Mouse (Mus musculus): ENCODE results near the gene Nfib. TPM values are rescaled to one million over a fixed set of nuclear protein-coding genes. Genes with fewer than 3 reads are reported as not detected.

The Nfib gene
- polyA plus RNA-seq, 1 experiment, result 44.5 TPM

DNA sequence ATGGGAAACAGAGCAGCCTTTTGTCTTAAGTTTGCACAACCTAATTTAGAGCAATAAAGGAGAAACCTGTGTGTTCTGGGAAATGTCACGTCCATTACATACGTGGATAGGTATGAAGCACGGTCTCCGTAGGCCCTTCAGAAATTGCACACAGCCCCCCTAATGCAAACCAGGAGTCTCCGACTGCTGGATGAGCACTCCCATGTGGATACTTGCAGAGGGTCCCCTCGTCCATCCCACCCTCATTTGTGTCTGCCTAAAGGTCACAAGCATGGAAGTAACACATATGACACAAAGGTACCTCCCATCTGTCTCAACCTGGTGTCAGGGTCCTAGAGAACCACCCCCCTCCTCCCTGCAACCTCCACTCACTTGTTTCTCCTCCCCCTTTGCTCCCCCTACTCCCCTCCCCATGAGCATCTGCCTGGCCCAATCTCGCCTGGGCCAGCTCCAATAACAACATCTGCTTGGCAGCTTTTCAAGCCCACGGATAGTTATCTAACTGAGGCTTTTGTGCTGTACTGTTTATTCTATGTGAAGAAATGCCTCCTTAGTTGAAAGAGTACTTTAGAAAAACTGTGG is 241.4 kb downstream of the Nfib start:
- Histone ChIP-seq H3K27ac (replicated peaks; ENCODE audit: low read depth, low read length) (no peak overlapping the region), H3K4me3 (ENCODE audit: insufficient read depth, low read depth, low read length) (no peak overlapping the region), H3K4me1 (ENCODE audit: control insufficient read depth, insufficient read depth, insufficient read length, low read length) (peaks cover 38% of the 10 kb centered on the region)

DNA sequence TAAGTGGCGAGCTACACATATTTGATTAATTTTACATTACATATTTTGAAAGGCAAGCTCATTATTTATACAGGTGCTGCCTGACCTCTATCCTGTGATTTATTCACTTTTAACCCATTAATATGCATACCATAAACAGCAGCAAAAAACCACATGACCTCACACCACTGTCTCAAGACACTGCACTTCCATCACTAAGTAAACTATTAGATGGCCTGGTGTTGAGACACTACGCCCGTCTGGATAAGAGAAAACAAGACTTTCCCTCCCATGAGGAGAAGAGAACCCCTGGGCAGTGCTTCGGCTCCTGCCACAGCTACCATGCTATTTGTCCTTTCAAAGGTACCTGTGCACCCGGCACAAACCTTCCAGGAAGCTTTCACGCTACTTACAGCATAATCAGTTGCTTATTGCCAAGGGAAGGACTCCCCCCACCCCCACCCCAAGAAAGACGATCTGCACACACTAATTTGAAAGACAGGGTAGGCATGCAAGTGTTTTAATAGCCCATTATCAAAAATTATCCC is 242.3 kb downstream of the Nfib start:
- no peak overlapping the region for H3K4me3 ChIP-seq (ENCODE audit: insufficient read depth, low read depth, low read length)
- no peak overlapping the region for H3K27ac ChIP-seq (replicated peaks; ENCODE audit: low read depth, low read length)
- H3K4me1 ChIP-seq (ENCODE audit: control insufficient read depth, insufficient read depth, insufficient read length, low read length), result peaks cover 37% of the 10 kb centered on the region

- Histone ChIP-seq H3K4me3 (ENCODE audit: insufficient read depth, low read depth, low read length) (no peak overlapping the region), H3K27ac (replicated peaks; ENCODE audit: low read depth, low read length) (no peak overlapping the region), H3K4me1 (ENCODE audit: control insufficient read depth, insufficient read depth, insufficient read length, low read length) (peaks cover 38% of the 10 kb centered on the region)
Measured at GRCm38 (mm10) chr4:82461676-82462075, 243.9 kb downstream of the Nfib start.

DNA sequence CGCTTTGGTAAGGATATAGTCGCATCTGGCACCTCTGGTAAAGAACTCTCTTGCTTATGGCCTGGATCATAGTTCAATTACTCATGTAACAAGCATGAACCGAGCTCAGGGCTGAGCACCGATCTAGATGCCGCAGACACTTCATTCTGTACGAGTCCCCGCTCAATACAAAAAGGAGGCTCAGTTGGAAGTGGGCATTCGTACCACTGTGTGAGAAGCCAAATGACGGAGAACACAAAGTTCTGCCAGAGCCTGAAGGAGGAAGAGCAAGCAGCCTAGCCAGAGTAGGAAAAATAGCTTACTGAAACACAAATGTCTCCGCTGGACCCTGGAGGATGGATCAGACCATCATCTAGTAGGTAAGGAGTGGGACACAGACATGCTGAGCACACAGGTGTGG is 246.7 kb downstream of the Nfib start:
- Histone ChIP-seq H3K4me3 (ENCODE audit: insufficient read depth, low read depth, low read length) (no peak overlapping the region), H3K4me1 (ENCODE audit: control insufficient read depth, insufficient read depth, insufficient read length, low read length) (peaks cover 37% of the 10 kb centered on the region), H3K27ac (replicated peaks; ENCODE audit: low read depth, low read length) (no peak overlapping the region)

DNA sequence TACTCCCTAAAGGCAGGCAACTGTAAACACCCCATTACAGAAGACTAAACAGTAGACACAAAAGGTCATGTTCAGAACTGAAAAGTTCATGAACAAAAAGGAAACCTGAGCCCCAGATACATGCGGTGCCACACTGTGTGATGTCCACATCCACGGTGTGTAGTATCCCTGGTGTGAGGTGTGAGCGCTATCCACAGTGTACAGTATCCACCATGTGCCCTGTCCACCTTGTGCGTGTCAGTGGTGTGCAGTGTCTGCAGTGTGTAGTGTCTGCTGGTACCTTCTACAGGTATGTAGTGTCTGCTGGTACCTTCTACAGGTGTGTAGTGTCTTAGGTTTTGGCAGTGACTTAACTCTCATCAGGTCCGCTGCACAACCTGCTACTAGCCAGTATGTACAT is 248.6 kb downstream of the Nfib start:
- no peak overlapping the region for H3K4me3 ChIP-seq (ENCODE audit: insufficient read depth, low read depth, low read length)
- H3K4me1 ChIP-seq (ENCODE audit: control insufficient read depth, insufficient read depth, insufficient read length, low read length), result peaks cover 43% of the 10 kb centered on the region
- H3K27ac ChIP-seq (replicated peaks; ENCODE audit: low read depth, low read length), result peak overlapping the region; percentile 56

DNA sequence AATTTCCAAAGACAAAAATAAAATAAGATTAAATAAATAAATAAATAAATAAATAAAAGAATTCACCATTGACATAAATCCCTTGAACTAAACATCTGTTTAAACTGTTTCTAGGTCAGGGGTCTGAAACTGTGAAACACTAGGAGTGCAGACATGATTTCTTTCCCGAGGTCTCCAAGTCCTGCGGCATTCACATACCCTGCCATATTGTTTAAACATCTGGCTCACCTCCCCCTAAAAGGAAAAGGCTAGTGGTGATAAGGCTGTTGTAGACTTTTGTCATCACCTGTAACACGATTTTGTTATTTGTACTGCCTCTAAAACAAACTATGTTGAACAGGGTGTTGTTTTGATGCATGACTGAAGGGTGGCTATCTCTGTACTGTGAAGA is 249.2 kb downstream of the Nfib start:
- no peak overlapping the region for H3K4me3 ChIP-seq (ENCODE audit: insufficient read depth, low read depth, low read length)
- peak overlapping the region; percentile 5; the same call in 1 of the 2 replicates for H3K27ac ChIP-seq (replicated peaks; ENCODE audit: low read depth, low read length)
- H3K4me1 ChIP-seq (ENCODE audit: control insufficient read depth, insufficient read depth, insufficient read length, low read length), result peaks cover 43% of the 10 kb centered on the region

DNA sequence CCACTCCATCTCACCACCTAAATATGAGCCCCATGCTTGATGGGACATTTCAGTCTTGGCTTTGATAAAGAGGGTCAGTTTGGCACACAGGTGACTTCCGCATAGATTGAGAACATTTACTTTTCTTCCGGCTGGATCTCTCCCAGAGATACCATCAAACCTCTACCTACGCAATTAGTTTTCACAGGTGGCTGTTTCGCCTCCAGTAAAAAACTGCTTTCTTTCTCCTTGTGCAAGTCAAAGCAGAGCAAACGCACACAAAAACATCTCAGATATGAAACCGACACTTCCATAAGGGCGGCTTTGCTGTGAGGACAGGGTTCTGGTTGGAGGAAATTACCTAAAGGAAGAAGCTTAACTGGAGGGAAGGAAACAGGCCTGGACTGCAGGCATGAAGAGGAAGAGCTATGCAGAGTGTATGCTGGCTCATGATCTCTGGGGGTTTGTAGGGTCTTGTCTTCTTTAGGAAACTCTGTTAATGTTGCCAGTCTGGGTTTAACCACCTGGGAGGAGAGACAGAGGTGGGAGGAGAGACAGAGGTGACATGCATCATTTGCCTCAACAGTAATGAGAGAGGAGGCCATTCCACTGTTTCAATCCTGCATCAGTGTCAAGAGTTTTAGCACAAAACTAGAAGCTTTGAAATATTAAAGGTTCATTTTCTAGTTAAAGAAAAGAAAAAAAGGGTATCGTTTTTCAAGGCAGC is 249.8 kb downstream of the Nfib start:
- Histone ChIP-seq H3K27ac (replicated peaks; ENCODE audit: low read depth, low read length) (peak overlapping the region; percentile 47), H3K4me1 (ENCODE audit: control insufficient read depth, insufficient read depth, insufficient read length, low read length) (peaks cover 43% of the 10 kb centered on the region), H3K4me3 (ENCODE audit: insufficient read depth, low read depth, low read length) (no peak overlapping the region)

- Histone ChIP-seq H3K4me3 (ENCODE audit: insufficient read depth, low read depth, low read length) (no peak overlapping the region), H3K27ac (replicated peaks; ENCODE audit: low read depth, low read length) (no peak overlapping the region), H3K4me1 (ENCODE audit: control insufficient read depth, insufficient read depth, insufficient read length, low read length) (peaks cover 43% of the 10 kb centered on the region)
Measured at GRCm38 (mm10) chr4:82454989-82455388, 250.6 kb downstream of the Nfib start.

DNA sequence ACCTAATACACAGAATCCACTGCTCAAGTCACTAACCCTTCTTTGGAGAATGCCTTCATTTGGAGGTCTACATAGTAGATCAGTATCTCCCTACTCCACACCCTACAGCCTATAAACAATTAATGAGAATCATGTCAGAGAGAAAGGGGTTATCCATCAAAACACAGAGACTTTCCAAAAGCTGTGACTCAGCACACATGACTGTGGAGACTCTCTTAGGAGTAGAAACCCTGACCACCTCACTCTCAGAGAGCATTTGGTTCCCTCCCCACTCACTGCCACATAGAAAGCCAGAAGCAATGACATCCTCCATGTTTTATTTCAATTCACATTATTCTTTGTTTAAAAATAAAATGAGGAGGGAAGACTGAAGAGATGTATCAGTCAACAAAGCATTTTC is 252.2 kb downstream of the Nfib start:
- no peak overlapping the region for H3K4me3 ChIP-seq (ENCODE audit: insufficient read depth, low read depth, low read length)
- no peak overlapping the region for H3K27ac ChIP-seq (replicated peaks; ENCODE audit: low read depth, low read length)
- peaks cover 39% of the 10 kb centered on the region for H3K4me1 ChIP-seq (ENCODE audit: control insufficient read depth, insufficient read depth, insufficient read length, low read length)

- Histone ChIP-seq H3K4me1 (ENCODE audit: control insufficient read depth, insufficient read depth, insufficient read length, low read length) (peaks cover 36% of the 10 kb centered on the region), H3K27ac (replicated peaks; ENCODE audit: low read depth, low read length) (no peak overlapping the region), H3K4me3 (ENCODE audit: insufficient read depth, low read depth, low read length) (no peak overlapping the region)
Measured at GRCm38 (mm10) chr4:82452905-82453304, 252.6 kb downstream of the Nfib start.

DNA sequence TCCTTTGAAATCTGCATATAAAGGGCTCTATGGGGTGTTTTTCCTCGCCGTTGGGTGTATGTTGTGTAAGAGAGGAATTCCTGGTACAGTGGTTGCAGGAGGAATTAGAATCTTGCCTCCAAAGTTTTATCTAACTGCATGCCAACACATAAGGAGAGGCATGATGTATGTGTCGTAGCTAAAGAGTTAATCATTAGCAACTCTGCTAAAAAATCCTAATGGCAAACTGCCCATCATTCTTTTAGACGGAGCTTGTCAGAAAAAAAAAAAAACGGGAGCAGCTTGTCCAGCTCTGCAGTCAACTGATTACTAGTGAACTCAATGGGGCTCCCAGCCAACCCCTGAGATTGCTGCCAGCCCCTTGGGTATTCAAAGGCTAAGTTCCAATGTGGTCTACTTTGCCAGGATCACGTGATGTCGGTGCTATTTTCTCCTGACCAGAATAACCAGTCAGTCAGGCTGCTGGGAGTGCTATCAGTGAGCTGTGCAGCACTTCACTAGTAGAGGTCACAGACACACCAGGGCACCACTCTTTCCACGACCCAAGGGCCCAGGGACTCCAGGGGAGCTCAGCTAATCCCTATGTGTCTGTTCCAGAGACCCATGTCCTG is 258.4 kb downstream of the Nfib start:
- peaks cover 27% of the 10 kb centered on the region for H3K4me1 ChIP-seq (ENCODE audit: control insufficient read depth, insufficient read depth, insufficient read length, low read length)

DNA sequence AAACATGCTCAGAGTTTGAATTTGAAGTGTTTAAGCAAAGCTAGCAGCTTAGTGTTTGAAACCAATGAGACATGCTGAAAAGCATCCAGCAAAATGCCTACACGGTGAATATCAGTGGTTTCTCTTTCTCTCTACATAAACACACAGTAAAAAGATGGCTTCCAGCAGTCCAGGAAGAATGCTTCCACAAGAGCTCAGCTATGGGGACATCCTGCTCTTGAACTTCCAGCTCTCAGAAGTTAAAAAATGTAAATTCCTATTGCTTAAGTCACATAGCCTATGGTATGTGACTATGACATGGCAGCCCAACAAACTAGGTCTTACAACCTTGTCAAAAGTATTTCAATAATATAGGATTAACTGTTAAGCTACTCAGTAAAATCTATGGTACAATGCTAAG is 261.5 kb downstream of the Nfib start:
- Histone ChIP-seq H3K4me1 (ENCODE audit: control insufficient read depth, insufficient read depth, insufficient read length, low read length) (peaks cover 25% of the 10 kb centered on the region), H3K4me3 (ENCODE audit: insufficient read depth, low read depth, low read length) (no peak overlapping the region), H3K27ac (replicated peaks; ENCODE audit: low read depth, low read length) (peak overlapping the region; percentile 27; the same call in 1 of the 2 replicates)

More for the DNA sequence above, 258.4 kb downstream of the Nfib start:
- Histone ChIP-seq H3K4me3 (ENCODE audit: insufficient read depth, low read depth, low read length) (no peak overlapping the region), H3K27ac (replicated peaks; ENCODE audit: low read depth, low read length) (0 out of 2 replicates have a peak overlapping the region, but pooled peaks have one; percentile 44)

- H3K4me3 ChIP-seq (ENCODE audit: insufficient read depth, low read depth, low read length), result no peak overlapping the region
- peak overlapping the region; percentile 27 for H3K27ac ChIP-seq (replicated peaks; ENCODE audit: low read depth, low read length)
- H3K4me1 ChIP-seq (ENCODE audit: control insufficient read depth, insufficient read depth, insufficient read length, low read length), result peaks cover 23% of the 10 kb centered on the region
Measured at GRCm38 (mm10) chr4:82443441-82443840, 262.1 kb downstream of the Nfib start.

DNA sequence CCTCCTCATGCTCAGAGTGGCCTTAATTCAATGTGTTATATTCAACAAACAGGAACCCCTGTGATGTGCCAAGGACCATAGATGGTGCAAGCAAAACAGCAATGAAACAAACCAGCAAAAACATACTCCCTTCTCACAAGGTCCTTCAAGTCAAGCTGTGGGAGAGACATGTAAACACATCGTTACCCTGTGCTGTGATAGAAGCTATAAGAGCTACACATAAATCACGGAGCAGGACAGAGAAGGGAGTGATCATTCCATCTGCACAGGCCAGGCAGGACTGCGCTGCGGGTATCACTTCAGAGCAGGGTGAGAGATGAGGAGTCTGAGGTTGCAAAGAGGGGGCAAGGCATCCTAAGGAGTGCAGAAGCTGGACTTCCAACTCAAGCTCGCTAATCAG is 262.5 kb downstream of the Nfib start:
- Histone ChIP-seq H3K27ac (replicated peaks; ENCODE audit: low read depth, low read length) (peak overlapping the region; percentile 12; the same call in 1 of the 2 replicates), H3K4me1 (ENCODE audit: control insufficient read depth, insufficient read depth, insufficient read length, low read length) (peaks cover 26% of the 10 kb centered on the region)

GRCm38 (mm10) chr4:82440606-82441005 is 264.9 kb downstream of the Nfib start:
- H3K27ac ChIP-seq (replicated peaks; ENCODE audit: low read depth, low read length), result no peak overlapping the region
- no peak overlapping the region for H3K4me3 ChIP-seq (ENCODE audit: insufficient read depth, low read depth, low read length)
- H3K4me1 ChIP-seq (ENCODE audit: control insufficient read depth, insufficient read depth, insufficient read length, low read length), result peaks cover 35% of the 10 kb centered on the region

More for the DNA sequence above, 262.5 kb downstream of the Nfib start:
- H3K4me3 ChIP-seq (ENCODE audit: insufficient read depth, low read depth, low read length), result no peak overlapping the region
